Mouse (Mus musculus): ENCODE data around the gene Cage1. TPM values are rescaled to one million over a fixed set of nuclear protein-coding genes. Genes with fewer than 3 reads are reported as not detected.

Gene Cage1
- polyA plus RNA-seq, 1 experiment from 2014 or later, result 0.63 TPM

DNA sequence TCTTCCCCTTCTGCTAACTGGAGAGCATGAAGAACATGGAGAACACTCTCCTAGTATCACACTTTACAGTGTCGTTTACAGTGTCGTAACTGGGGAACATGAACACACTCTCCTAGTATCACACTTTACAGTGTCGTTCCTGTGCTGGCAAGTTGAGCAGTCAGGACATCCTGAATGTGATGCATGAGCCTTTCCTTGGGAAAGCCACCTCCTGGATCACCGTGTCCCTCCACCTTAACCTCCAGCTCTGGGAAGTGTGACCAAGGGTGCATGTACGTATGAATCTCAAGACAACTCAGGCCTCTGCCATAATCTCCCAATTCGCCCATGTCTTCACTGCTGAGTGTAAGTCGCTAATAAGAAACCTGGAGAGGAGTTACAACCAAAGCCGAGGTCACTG lies 47.2 kb downstream of the Cage1 start:
- 90% methylated on average over 8 of the region's 8 CpGs for WGBS
- no peak for ATAC-seq
- H3K36me3 ChIP-seq (ENCODE audit: control insufficient read depth, insufficient read depth), result peaks cover 52% of the 10 kb centered on the region

GRCm38 (mm10) chr13:37986166-37986565 lies 50.7 kb downstream of the Cage1 start:
- H3K9ac ChIP-seq (ENCODE audit: low read depth, low read length), result no peak overlapping the region
- no peak overlapping the region for H3K27ac ChIP-seq (ENCODE audit: low read depth, low read length)
- 84% methylated on average over 10 of the region's 10 CpGs for WGBS
- no peaks in the 10 kb centered on the region for H3K27me3 ChIP-seq (replicated peaks; ENCODE audit: control insufficient read depth, insufficient read depth, low read length)
- no peak overlapping the region for H3K4me2 ChIP-seq (replicated peaks; ENCODE audit: low read depth)
- TF ChIP-seq CTCF (IDR thresholded peaks at IDR 0.05; ENCODE audit: low read depth), result no peak
- no peak overlapping the region for H3K4me3 ChIP-seq (ENCODE audit: low read depth, low read length)
- peaks cover 80% of the 10 kb centered on the region for H3K36me3 ChIP-seq (ENCODE audit: control insufficient read depth, insufficient read depth)
- ATAC-seq, result no peak
- no peaks in the 10 kb centered on the region for H3K4me1 ChIP-seq (replicated peaks; ENCODE audit: control insufficient read depth, insufficient read depth, low read length)
- no peaks in the 10 kb centered on the region for H3K9me3 ChIP-seq (ENCODE audit: control insufficient read depth)

More for the DNA sequence above, 47.2 kb downstream of the Cage1 start:
- no peak for TF ChIP-seq CTCF (IDR thresholded peaks at IDR 0.05; ENCODE audit: low read depth)
- no peak overlapping the region for H3K4me3 ChIP-seq (ENCODE audit: low read depth, low read length)
- no peaks in the 10 kb centered on the region for H3K27me3 ChIP-seq (replicated peaks; ENCODE audit: control insufficient read depth, insufficient read depth, low read length)
- no peak overlapping the region for H3K4me2 ChIP-seq (replicated peaks; ENCODE audit: low read depth)
- no peaks in the 10 kb centered on the region for H3K9me3 ChIP-seq (ENCODE audit: control insufficient read depth)
- H3K27ac ChIP-seq (ENCODE audit: low read depth, low read length), result peak overlapping the region; percentile 15; the same call in 1 of the 2 replicates
- no peak overlapping the region for H3K9ac ChIP-seq (ENCODE audit: low read depth, low read length)
- H3K4me1 ChIP-seq (replicated peaks; ENCODE audit: control insufficient read depth, insufficient read depth, low read length), result 0 out of 2 replicates have a peak, but pooled peaks cover 7% of the 10 kb centered on the region

DNA sequence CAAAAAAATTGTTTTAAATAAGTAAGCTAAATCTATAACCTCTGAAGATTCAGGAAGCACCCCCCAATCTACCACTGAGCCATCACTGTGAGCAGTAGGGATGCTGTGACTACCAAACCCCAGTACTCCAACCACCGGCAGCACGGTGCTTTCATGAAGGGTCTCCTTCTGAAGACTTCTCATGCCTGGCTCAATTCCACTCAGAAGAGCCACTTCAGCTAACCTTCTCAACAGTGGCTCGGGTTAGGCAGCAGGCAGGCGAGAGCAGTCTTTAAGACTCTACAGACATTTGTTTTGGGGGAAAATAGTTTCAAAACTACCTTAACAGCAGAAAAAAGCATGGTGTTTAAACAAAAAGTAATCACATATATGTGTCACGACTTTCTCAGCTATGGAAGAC lies 55.8 kb downstream of the Cage1 start:
- no peaks in the 10 kb centered on the region for H3K27me3 ChIP-seq (replicated peaks; ENCODE audit: control insufficient read depth, insufficient read depth, low read length)
- ATAC-seq, result no peak
- H3K4me1 ChIP-seq (replicated peaks; ENCODE audit: control insufficient read depth, insufficient read depth, low read length), result no peaks in the 10 kb centered on the region
- no peak overlapping the region for H3K27ac ChIP-seq (ENCODE audit: low read depth, low read length)
- no peak overlapping the region for H3K9ac ChIP-seq (ENCODE audit: low read depth, low read length)
- no peak for TF ChIP-seq CTCF (IDR thresholded peaks at IDR 0.05; ENCODE audit: low read depth)
- no peaks in the 10 kb centered on the region for H3K9me3 ChIP-seq (ENCODE audit: control insufficient read depth)
- no peak overlapping the region for H3K4me2 ChIP-seq (replicated peaks; ENCODE audit: low read depth)
- H3K36me3 ChIP-seq (ENCODE audit: control insufficient read depth, insufficient read depth), result peaks cover 81% of the 10 kb centered on the region
- 89% methylated on average over 5 of the region's 5 CpGs for WGBS
- H3K4me3 ChIP-seq (ENCODE audit: low read depth, low read length), result no peak overlapping the region

DNA sequence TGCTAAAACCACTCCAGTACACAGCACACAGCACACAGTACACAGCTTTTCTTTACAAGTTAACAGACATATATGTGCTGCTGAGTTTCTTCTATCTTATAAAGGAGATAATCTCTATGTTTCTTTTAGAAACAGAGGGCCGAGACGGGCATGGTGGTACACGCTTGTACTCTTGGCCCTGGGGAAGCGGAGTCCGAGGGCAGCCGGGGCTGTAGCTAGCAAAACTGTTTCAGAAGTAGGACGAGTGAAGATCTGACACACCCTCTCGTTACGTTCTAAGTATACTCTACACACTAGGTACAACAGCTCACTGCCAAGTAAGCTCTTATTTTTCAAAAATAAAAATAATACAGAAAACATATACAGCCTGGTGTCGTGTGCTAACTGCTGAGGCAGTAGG lies 56.5 kb downstream of the Cage1 start:
- H3K27ac ChIP-seq (ENCODE audit: low read depth, low read length), result no peak overlapping the region
- H3K4me3 ChIP-seq (ENCODE audit: low read depth, low read length), result no peak overlapping the region
- no peak overlapping the region for H3K9ac ChIP-seq (ENCODE audit: low read depth, low read length)
- WGBS, result 91% methylated on average over 10 of the region's 10 CpGs
- H3K9me3 ChIP-seq (ENCODE audit: control insufficient read depth), result no peaks in the 10 kb centered on the region
- H3K36me3 ChIP-seq (ENCODE audit: control insufficient read depth, insufficient read depth), result peaks cover 80% of the 10 kb centered on the region
- no peak for ATAC-seq
- H3K4me1 ChIP-seq (replicated peaks; ENCODE audit: control insufficient read depth, insufficient read depth, low read length), result no peaks in the 10 kb centered on the region
- H3K4me2 ChIP-seq (replicated peaks; ENCODE audit: low read depth), result no peak overlapping the region
- H3K27me3 ChIP-seq (replicated peaks; ENCODE audit: control insufficient read depth, insufficient read depth, low read length), result no peaks in the 10 kb centered on the region
- no peak for TF ChIP-seq CTCF (IDR thresholded peaks at IDR 0.05; ENCODE audit: low read depth)

- no peaks in the 10 kb centered on the region for H3K27me3 ChIP-seq (replicated peaks; ENCODE audit: control insufficient read depth, insufficient read depth, low read length)
- H3K9ac ChIP-seq (ENCODE audit: low read depth, low read length), result no peak overlapping the region
- H3K4me1 ChIP-seq (replicated peaks; ENCODE audit: control insufficient read depth, insufficient read depth, low read length), result no peaks in the 10 kb centered on the region
- TF ChIP-seq CTCF (IDR thresholded peaks at IDR 0.05; ENCODE audit: low read depth), result no peak
- H3K9me3 ChIP-seq (ENCODE audit: control insufficient read depth), result no peaks in the 10 kb centered on the region
- 95% methylated on average over 12 of the region's 12 CpGs for WGBS
- no peak overlapping the region for H3K4me2 ChIP-seq (replicated peaks; ENCODE audit: low read depth)
- no peak overlapping the region for H3K27ac ChIP-seq (ENCODE audit: low read depth, low read length)
- H3K4me3 ChIP-seq (ENCODE audit: low read depth, low read length), result no peak overlapping the region
- peaks cover 78% of the 10 kb centered on the region for H3K36me3 ChIP-seq (ENCODE audit: control insufficient read depth, insufficient read depth)
- ATAC-seq, result no peak
Observed at GRCm38 (mm10) chr13:37979506-37979905, 57.4 kb downstream of the Cage1 start.

- ATAC-seq, result no peak
- Histone ChIP-seq H3K4me3 (ENCODE audit: low read depth, low read length) (no peak overlapping the region), H3K4me2 (replicated peaks; ENCODE audit: low read depth) (no peak overlapping the region), H3K36me3 (ENCODE audit: control insufficient read depth, insufficient read depth) (peaks cover 39% of the 10 kb centered on the region), H3K27ac (ENCODE audit: low read depth, low read length) (no peak overlapping the region), H3K4me1 (replicated peaks; ENCODE audit: control insufficient read depth, insufficient read depth, low read length) (no peaks in the 10 kb centered on the region), H3K27me3 (replicated peaks; ENCODE audit: control insufficient read depth, insufficient read depth, low read length) (no peaks in the 10 kb centered on the region), H3K9ac (ENCODE audit: low read depth, low read length) (no peak overlapping the region), H3K9me3 (ENCODE audit: control insufficient read depth) (no peaks in the 10 kb centered on the region)
- WGBS, result 85% methylated on average over 5 of the region's 5 CpGs
- TF ChIP-seq CTCF (IDR thresholded peaks at IDR 0.05; ENCODE audit: low read depth), result no peak
Observed at GRCm38 (mm10) chr13:37974731-37975130, 62.1 kb downstream of the Cage1 start.

DNA sequence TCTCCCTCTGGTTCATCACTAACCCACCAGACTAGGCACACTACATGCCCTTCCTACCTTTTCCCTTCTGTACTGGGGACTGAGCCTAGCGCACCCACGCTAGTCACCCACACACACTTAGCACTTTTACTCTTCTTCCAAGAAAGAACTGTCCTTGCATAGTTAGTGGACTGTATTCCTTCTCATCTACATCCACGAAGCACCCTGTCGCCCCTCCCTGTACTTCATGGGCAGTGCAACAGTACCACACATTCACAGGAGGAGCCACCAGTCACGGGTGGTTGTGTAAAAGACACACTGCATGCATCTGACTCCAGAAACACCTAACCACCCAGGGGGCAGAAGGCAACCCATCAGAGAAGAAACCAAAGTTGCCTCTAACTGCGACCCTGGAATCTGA lies 62.8 kb downstream of the Cage1 start:
- no peak overlapping the region for H3K9ac ChIP-seq (ENCODE audit: low read depth, low read length)
- ATAC-seq, result no peak
- TF ChIP-seq CTCF (IDR thresholded peaks at IDR 0.05; ENCODE audit: low read depth), result no peak
- H3K4me2 ChIP-seq (replicated peaks; ENCODE audit: low read depth), result no peak overlapping the region
- no peaks in the 10 kb centered on the region for H3K27me3 ChIP-seq (replicated peaks; ENCODE audit: control insufficient read depth, insufficient read depth, low read length)
- H3K4me1 ChIP-seq (replicated peaks; ENCODE audit: control insufficient read depth, insufficient read depth, low read length), result no peaks in the 10 kb centered on the region
- H3K9me3 ChIP-seq (ENCODE audit: control insufficient read depth), result no peaks in the 10 kb centered on the region
- 80% methylated on average over 6 of the region's 6 CpGs for WGBS
- H3K36me3 ChIP-seq (ENCODE audit: control insufficient read depth, insufficient read depth), result peaks cover 33% of the 10 kb centered on the region
- H3K27ac ChIP-seq (ENCODE audit: low read depth, low read length), result no peak overlapping the region
- H3K4me3 ChIP-seq (ENCODE audit: low read depth, low read length), result no peak overlapping the region

Measured in intestine, postnatal 0 days (tissue).